Mouse (Mus musculus): Measurements from ENCODE around the gene Serping1. TPM values are rescaled to one million over a fixed set of nuclear protein-coding genes. Genes with fewer than 3 reads are reported as not detected.

Gene Serping1
- polyA plus RNA-seq, 1 experiment from 2014 or later: 12.4 TPM

GRCm38 (mm10) chr2:84760777-84761176 is 14.5 kb downstream of the Serping1 start:
- H3K4me2 ChIP-seq (ENCODE audit: low read depth, severe bottlenecking): no peak overlapping the region
- ATAC-seq (ENCODE audit: insufficient number of reproducible peaks, low FRiP score, low TSS enrichment, low read depth) (no peak), DNase-seq (ENCODE audit: low spot score) (no peak)
- H3K36me3 ChIP-seq (ENCODE audit: control insufficient read depth, insufficient read depth, low read length): no peaks in the 10 kb centered on the region
- no peaks in the 10 kb centered on the region for H3K9me3 ChIP-seq (ENCODE audit: control insufficient read depth, low read length)
- no peaks in the 10 kb centered on the region for H3K27me3 ChIP-seq (ENCODE audit: control insufficient read depth, insufficient read depth, low read length)
- H3K9ac ChIP-seq (ENCODE audit: low read length): no peak overlapping the region
- H3K4me1 ChIP-seq (ENCODE audit: control insufficient read depth, insufficient read depth, low read length): no peaks in the 10 kb centered on the region
- H3K4me3 ChIP-seq (ENCODE audit: low read depth, low read length): no peak overlapping the region
- H3K27ac ChIP-seq (replicated peaks; ENCODE audit: low read depth, low read length): no peak overlapping the region
- WGBS: 75% methylated on average over 8 of the region's 8 CpGs

- peak; percentile 31; the same call in 1 of the 2 replicates for ATAC-seq (ENCODE audit: insufficient number of reproducible peaks, low FRiP score, low TSS enrichment, low read depth)
- Histone ChIP-seq H3K9ac (ENCODE audit: low read length) (no peak overlapping the region), H3K9me3 (ENCODE audit: control insufficient read depth, low read length) (no peaks in the 10 kb centered on the region), H3K4me2 (ENCODE audit: low read depth, severe bottlenecking) (no peak overlapping the region), H3K36me3 (ENCODE audit: control insufficient read depth, insufficient read depth, low read length) (no peaks in the 10 kb centered on the region), H3K27me3 (ENCODE audit: control insufficient read depth, insufficient read depth, low read length) (no peaks in the 10 kb centered on the region), H3K4me3 (ENCODE audit: low read depth, low read length) (no peak overlapping the region), H3K4me1 (ENCODE audit: control insufficient read depth, insufficient read depth, low read length) (no peaks in the 10 kb centered on the region), H3K27ac (replicated peaks; ENCODE audit: low read depth, low read length) (no peak overlapping the region)
- peak; percentile 47 for DNase-seq (ENCODE audit: low spot score)
- WGBS: 1% methylated on average over 2 of the region's 2 CpGs
These were observed 16.6 kb downstream of the Serping1 start for GRCm38 (mm10) chr2:84758542-84759127.

GRCm38 (mm10) chr2:84757026-84757682 is 18.1 kb downstream of the Serping1 start:
- no peaks in the 10 kb centered on the region for H3K27me3 ChIP-seq (ENCODE audit: control insufficient read depth, insufficient read depth, low read length)
- ATAC-seq (ENCODE audit: insufficient number of reproducible peaks, low FRiP score, low TSS enrichment, low read depth) (no peak), DNase-seq (ENCODE audit: low spot score) (no peak)
- no peak overlapping the region for H3K4me3 ChIP-seq (ENCODE audit: low read depth, low read length)
- 57% methylated on average over 7 of the region's 7 CpGs for WGBS
- H3K4me2 ChIP-seq (ENCODE audit: low read depth, severe bottlenecking): no peak overlapping the region
- H3K9me3 ChIP-seq (ENCODE audit: control insufficient read depth, low read length): no peaks in the 10 kb centered on the region
- H3K4me1 ChIP-seq (ENCODE audit: control insufficient read depth, insufficient read depth, low read length): no peaks in the 10 kb centered on the region
- H3K36me3 ChIP-seq (ENCODE audit: control insufficient read depth, insufficient read depth, low read length): no peaks in the 10 kb centered on the region
- no peak overlapping the region for H3K27ac ChIP-seq (replicated peaks; ENCODE audit: low read depth, low read length)
- no peak overlapping the region for H3K9ac ChIP-seq (ENCODE audit: low read length)

- Histone ChIP-seq H3K4me2 (ENCODE audit: low read depth, severe bottlenecking) (no peak overlapping the region), H3K27ac (replicated peaks; ENCODE audit: low read depth, low read length) (no peak overlapping the region), H3K9me3 (ENCODE audit: control insufficient read depth, low read length) (no peaks in the 10 kb centered on the region), H3K9ac (ENCODE audit: low read length) (no peak overlapping the region), H3K27me3 (ENCODE audit: control insufficient read depth, insufficient read depth, low read length) (no peaks in the 10 kb centered on the region), H3K36me3 (ENCODE audit: control insufficient read depth, insufficient read depth, low read length) (no peaks in the 10 kb centered on the region), H3K4me3 (ENCODE audit: low read depth, low read length) (no peak overlapping the region), H3K4me1 (ENCODE audit: control insufficient read depth, insufficient read depth, low read length) (no peaks in the 10 kb centered on the region)
- WGBS: 64% methylated on average over 5 of the region's 5 CpGs
- ATAC-seq (ENCODE audit: insufficient number of reproducible peaks, low FRiP score, low TSS enrichment, low read depth) (no peak), DNase-seq (ENCODE audit: low spot score) (no peak)
These were observed 19.0 kb downstream of the Serping1 start for GRCm38 (mm10) chr2:84756245-84756644.

- H3K4me1 ChIP-seq (ENCODE audit: control insufficient read depth, insufficient read depth, low read length): no peaks in the 10 kb centered on the region
- H3K4me2 ChIP-seq (ENCODE audit: low read depth, severe bottlenecking): no peak overlapping the region
- H3K27me3 ChIP-seq (ENCODE audit: control insufficient read depth, insufficient read depth, low read length): no peaks in the 10 kb centered on the region
- WGBS: 81% methylated on average over 6 of the region's 6 CpGs
- no peak overlapping the region for H3K9ac ChIP-seq (ENCODE audit: low read length)
- DNase-seq (ENCODE audit: low spot score): no peak
- H3K36me3 ChIP-seq (ENCODE audit: control insufficient read depth, insufficient read depth, low read length): no peaks in the 10 kb centered on the region
- H3K9me3 ChIP-seq (ENCODE audit: control insufficient read depth, low read length): no peaks in the 10 kb centered on the region
- no peak for ATAC-seq (ENCODE audit: insufficient number of reproducible peaks, low FRiP score, low TSS enrichment, low read depth)
- H3K27ac ChIP-seq (replicated peaks; ENCODE audit: low read depth, low read length): no peak overlapping the region
- no peak overlapping the region for H3K4me3 ChIP-seq (ENCODE audit: low read depth, low read length)
These were observed 25.1 kb downstream of the Serping1 start for GRCm38 (mm10) chr2:84750115-84750514.

GRCm38 (mm10) chr2:84744126-84744525 is 31.1 kb downstream of the Serping1 start:
- Histone ChIP-seq H3K27me3 (ENCODE audit: control insufficient read depth, insufficient read depth, low read length) (no peaks in the 10 kb centered on the region), H3K36me3 (ENCODE audit: control insufficient read depth, insufficient read depth, low read length) (no peaks in the 10 kb centered on the region; the same call in 1 of the 2 replicates), H3K9ac (ENCODE audit: low read length) (peak overlapping the region; percentile 98), H3K4me2 (ENCODE audit: low read depth, severe bottlenecking) (peak overlapping the region; percentile 39), H3K4me1 (ENCODE audit: control insufficient read depth, insufficient read depth, low read length) (peaks cover 24% of the 10 kb centered on the region), H3K4me3 (ENCODE audit: low read depth, low read length) (peak overlapping the region; percentile 88), H3K27ac (replicated peaks; ENCODE audit: low read depth, low read length) (peak overlapping the region; percentile 98), H3K9me3 (ENCODE audit: control insufficient read depth, low read length) (no peaks in the 10 kb centered on the region)
- DNase-seq (ENCODE audit: low spot score): peak; percentile 76
- peak; percentile 4 for ATAC-seq (ENCODE audit: insufficient number of reproducible peaks, low FRiP score, low TSS enrichment, low read depth)
- WGBS: under 1% methylated on average over 10 of the region's 10 CpGs

- peaks cover 27% of the 10 kb centered on the region for H3K4me1 ChIP-seq (ENCODE audit: control insufficient read depth, insufficient read depth, low read length)
- under 1% methylated on average over 25 of the region's 25 CpGs for WGBS
- H3K27me3 ChIP-seq (ENCODE audit: control insufficient read depth, insufficient read depth, low read length): no peaks in the 10 kb centered on the region
- H3K9me3 ChIP-seq (ENCODE audit: control insufficient read depth, low read length): no peaks in the 10 kb centered on the region
- DNase-seq (ENCODE audit: low spot score): peak; percentile 92
- ATAC-seq (ENCODE audit: insufficient number of reproducible peaks, low FRiP score, low TSS enrichment, low read depth): peak; percentile 80
- peak within 1 kb of the TSS; percentile 88 for H3K4me3 ChIP-seq (ENCODE audit: low read depth, low read length)
- peak within 1 kb of the TSS; percentile 86 for H3K4me2 ChIP-seq (ENCODE audit: low read depth, severe bottlenecking)
- H3K36me3 ChIP-seq (ENCODE audit: control insufficient read depth, insufficient read depth, low read length): no peaks in the 10 kb centered on the region; the same call in 1 of the 2 replicates
- peak within 1 kb of the TSS; percentile 98 for H3K9ac ChIP-seq (ENCODE audit: low read length)
- H3K27ac ChIP-seq (replicated peaks; ENCODE audit: low read depth, low read length): peak within 1 kb of the TSS; percentile 98
These were observed 31.7 kb downstream of the Serping1 start, which contains the start of gene Gm19426 for GRCm38 (mm10) chr2:84743561-84743960. TSS of gene Gm19426 (minus strand) at chr2:84743655.

- H3K27me3 ChIP-seq (ENCODE audit: control insufficient read depth, insufficient read depth, low read length): no peaks in the 10 kb centered on the region
- peak overlapping the region; percentile 86 for H3K4me2 ChIP-seq (ENCODE audit: low read depth, severe bottlenecking)
- peak; percentile 95 for DNase-seq (ENCODE audit: low spot score)
- peak overlapping the region; percentile 98 for H3K9ac ChIP-seq (ENCODE audit: low read length)
- peak overlapping the region; percentile 88 for H3K4me3 ChIP-seq (ENCODE audit: low read depth, low read length)
- H3K27ac ChIP-seq (replicated peaks; ENCODE audit: low read depth, low read length): peak overlapping the region; percentile 98
- H3K36me3 ChIP-seq (ENCODE audit: control insufficient read depth, insufficient read depth, low read length): no peaks in the 10 kb centered on the region; the same call in 1 of the 2 replicates
- ATAC-seq (ENCODE audit: insufficient number of reproducible peaks, low FRiP score, low TSS enrichment, low read depth): peak; percentile 91
- peaks cover 34% of the 10 kb centered on the region for H3K4me1 ChIP-seq (ENCODE audit: control insufficient read depth, insufficient read depth, low read length)
- no peaks in the 10 kb centered on the region for H3K9me3 ChIP-seq (ENCODE audit: control insufficient read depth, low read length)
- under 1% methylated on average over 25 of the region's 26 CpGs for WGBS
These were observed 32.6 kb downstream of the Serping1 start for GRCm38 (mm10) chr2:84742451-84743283.

All from limb, embryonic 11.5 days (tissue).